Mouse (Mus musculus): Measurements from ENCODE around the gene Ccdc42.

DNA sequence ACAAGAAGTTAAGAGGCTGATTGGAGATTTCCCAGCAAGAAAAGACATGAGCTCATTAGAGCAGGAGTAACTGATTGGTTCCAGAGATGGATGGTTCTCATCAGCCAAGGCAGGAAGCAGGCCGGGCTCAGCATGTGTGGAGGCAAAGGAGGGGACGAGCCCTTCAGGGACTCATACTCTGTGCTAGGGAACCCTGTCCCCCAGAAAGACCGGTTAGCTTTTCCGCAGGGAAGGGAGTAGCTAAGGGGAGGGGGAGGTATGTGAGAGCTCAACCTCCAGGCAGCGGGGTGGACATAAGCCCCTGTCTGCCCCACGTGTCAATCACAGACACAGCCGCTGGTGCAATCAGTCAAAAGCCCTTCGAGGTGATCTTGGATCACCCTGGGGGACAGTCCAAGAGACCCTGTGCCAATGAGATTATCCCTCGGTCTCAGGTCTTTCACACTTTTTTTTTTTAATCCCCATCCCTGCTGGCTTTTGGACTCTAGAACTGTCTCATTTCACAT is 14.7 kb downstream of the Ccdc42 start:
- no peak for TF ChIP-seq GATA1 (IDR thresholded peaks at IDR 0.05; ENCODE audit: borderline replicate concordance, low read length)
- no peak for TF ChIP-seq FLI1 (IDR thresholded peaks at IDR 0.05; ENCODE audit: low read length)

Measured in megakaryocyte, embryonic 14.5 days (primary cell).